Mouse (Mus musculus): ENCODE data around the gene Hcn3.
A peak's percentile ranks its signal among the peaks of the same experiment; 100 is the strongest.
"Not testable (repeated sequence)": the region's sequence is repeated elsewhere in the genome, so short reads cannot be mapped to it uniquely, and the experiment has no call there.

The Hcn3 gene

DNA sequence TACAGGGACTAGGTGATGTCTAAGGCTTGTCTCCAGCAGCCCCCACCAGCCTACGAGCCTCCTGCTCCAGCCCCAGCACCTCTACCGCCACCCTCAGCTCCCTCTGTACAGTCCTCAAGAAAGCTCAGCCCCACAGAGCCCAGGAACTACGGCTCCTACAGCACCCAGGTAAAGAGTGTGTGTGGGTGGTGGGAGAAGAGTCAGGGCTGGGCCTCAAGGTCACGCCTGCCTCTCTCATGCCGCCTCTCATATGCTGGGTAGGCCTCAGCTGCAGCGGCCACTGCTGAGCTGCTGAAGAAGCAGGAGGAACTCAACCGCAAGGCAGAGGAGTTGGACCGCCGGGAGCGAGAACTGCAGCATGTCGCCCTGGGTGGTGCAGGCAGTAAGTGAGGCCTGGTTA, 19.1 kb upstream of the Hcn3 start:
- no peak for DNase-seq

DNA sequence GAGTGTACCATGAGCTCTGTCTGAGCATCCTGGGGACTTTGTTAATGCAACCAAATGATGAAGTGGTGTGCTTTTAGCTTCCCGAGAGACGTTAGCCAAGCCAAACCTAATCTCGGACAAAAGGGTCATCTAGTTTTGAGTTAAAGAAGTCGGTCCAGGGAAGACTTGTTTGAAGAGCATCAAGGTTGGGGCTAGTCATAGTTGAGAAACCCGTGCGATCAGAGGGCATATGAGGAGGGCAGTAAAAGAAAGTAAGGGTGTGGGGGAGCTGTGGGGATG, 18.1 kb upstream of the Hcn3 start:
- DNase-seq, result no peak

DNA sequence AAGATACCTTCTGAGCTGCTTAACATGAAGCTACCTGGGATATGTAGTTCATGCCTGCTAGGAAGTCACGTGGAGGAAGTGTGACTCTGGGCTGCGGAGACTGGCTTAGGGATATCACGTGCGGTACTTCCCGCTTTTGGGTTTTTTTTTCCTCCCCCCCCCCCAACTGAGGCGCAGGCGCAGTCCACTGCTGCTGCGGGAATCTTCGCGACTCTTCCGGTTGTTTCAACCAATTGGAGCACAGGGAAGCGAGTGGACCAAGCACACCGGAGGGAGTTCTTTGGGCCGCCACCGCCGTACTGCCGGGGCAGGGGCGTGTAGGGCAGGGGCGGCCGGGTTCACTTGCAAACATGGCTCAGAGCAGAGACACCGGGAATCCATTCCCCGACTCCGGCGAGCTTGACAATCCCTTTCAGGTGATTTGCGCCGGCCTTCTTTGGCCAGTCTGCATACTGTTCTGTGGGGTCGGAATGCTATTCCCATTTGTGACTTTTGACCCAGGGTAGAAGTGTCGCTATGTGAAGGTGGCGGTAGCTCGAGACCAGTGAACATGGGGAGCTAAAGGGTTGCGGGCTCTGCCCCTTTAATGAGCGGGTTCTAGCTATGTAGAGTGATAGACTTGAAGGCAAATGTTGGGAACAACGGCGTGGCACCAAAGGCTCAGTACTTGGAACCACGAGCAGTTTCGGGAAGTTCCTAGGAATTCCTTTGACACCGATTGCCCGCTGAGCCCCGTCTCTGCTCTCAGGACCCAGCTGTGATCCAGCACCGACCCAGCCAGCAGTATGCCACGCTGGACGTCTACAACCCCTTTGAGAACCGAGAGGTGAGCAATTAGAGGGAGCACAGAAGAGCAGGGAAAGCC, 17.5 kb upstream of the Hcn3 start, which contains the start of gene Scamp3:
Gene Scamp3, plus strand, starts transcription at position 232 of the 865 bp plus-strand sequence.
- DNase-seq, result peak; percentile 95

DNA sequence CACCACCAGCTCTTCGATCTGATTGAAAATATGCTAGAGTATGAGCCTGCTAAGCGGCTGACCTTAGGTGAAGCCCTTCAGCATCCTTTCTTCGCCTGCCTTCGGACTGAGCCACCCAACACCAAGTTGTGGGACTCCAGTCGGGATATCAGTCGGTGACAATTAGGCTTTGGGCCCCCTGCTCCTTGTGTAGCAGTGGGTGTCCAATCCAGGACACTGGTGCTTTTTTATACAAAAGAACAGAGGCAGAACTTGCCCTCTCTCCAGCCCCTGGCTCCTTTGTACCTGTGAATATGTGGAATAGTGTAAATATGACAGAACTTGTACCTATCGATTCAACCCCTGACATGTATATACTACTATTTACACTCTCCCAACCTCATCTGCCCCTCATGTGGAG, 16.4 kb upstream of the Hcn3 start:
- DNase-seq, result no peak

DNA sequence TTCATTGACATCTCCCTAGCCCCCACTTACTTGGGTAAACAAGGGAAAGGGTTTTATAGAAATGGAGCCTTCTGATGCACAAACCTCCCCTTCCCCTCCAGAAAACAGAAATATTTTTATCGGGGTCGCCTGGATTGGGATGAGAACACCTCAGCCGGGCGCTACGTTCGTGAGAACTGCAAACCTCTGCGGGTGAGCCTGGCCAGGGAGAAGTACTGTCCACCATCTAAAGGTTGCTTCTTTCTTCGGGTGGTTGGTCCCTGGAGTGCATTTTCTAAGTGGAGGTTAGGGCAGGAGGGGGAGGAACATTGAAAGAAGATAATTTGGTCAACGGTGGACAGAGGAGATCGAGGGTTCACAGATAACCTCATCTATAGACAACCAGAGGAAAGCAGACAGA, 15.5 kb upstream of the Hcn3 start:
- no peak for DNase-seq

DNA sequence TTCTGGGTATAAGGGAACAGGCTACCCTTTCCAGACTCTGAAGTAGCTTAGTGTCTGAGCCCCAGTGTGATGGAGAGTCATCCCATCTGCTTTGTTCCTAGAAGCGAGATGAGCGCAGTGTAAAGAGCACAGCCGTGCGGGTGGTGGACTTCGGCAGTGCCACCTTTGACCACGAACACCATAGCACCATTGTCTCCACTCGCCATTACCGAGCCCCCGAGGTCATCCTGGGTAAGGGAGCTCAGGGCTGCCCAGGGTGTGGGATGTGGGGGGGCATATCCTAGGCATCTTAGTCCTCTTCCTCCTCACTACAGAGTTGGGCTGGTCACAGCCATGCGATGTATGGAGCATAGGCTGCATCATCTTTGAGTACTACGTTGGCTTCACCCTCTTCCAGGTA, 14.8 kb upstream of the Hcn3 start:
- no peak for DNase-seq

DNA sequence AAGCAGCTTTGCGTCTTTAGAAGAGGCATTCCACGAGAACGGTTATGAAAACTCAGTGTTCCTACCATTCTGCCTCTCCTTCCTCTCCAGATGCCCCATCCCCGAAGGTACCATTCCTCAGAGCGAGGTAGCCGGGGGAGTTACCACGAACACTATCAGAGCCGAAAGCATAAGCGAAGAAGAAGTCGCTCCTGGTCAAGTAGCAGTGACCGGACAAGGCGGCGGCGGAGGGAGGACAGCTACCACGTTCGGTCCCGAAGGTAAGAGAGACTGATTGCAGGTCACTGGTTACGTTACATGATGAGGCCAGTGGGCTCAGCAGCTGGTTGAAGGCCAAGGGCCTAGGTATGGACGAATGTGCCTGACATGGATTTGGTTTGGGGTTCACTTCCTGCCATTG, 6.9 kb upstream of the Hcn3 start:
- no peak for DNase-seq

DNA sequence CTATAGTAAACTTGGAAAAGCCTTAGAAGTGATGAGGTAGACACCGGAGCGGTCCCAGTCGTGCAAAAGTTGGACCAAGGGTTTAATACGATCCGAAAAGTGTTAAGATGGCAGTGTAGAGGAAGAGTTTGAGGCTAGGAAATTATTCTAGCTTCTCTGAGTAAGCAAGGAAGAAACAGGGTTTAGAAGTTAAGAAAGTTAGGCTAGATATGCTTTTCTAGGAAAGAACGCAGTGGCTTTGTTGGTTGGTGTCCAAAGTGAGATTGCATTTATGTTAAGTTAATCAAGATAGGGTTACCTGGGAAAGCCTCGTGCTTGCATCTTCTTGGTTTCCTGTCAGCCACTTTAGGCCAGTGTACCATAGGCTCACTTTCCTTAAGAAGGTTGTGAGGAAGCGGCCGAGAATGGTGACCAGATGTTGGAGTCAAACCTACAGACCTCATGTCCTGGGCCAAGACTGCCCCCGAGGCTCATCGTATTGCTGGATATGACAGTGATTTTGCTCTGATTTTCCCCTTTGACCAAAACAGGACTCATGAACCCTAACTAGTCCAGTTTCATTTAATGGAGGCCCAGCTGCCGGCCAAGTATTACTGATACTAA, 5.4 kb upstream of the Hcn3 start:
- no peak for DNase-seq

DNA sequence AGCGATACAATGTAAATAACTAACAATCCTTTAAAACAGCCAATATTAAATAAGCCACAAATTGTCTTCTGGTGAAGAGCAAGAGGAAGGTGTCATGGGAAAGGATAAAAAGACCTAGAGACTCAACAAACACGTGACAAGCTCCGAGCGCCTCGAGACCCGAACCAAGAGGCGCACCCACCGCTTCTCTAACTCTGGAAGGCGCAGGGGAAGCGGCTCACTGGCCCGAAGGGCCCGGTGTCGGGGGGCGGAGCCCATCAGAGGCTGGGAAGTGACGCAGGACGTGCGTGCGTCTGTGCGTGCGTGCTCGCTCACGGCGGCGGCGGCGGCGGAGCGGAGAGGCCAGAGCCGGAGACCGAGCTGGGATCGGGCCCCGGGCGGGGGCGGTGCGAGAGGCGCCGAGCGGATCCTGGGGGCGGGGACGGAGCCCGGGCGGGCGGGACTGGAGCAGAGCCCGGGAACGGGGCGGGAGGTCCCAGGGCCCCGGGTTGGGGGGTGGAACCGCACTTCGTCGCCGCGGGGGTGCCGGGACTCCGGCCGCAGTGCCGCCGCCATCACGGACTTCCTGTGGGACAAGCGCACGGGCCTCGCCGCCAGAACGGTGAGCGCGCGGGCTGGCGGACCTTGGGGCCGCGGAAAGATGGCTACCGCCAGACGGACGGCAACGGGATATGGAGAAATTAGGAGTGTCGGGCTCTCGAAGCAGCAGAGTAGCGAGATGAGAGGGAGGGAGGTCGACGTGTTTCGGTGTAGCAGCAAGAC, 4.7 kb upstream of the Hcn3 start, which contains the start of gene Clk2:
Gene Clk2, plus strand, starts transcription at position 290 of the 762 bp plus-strand sequence.
- peak; percentile 94 for DNase-seq

DNA sequence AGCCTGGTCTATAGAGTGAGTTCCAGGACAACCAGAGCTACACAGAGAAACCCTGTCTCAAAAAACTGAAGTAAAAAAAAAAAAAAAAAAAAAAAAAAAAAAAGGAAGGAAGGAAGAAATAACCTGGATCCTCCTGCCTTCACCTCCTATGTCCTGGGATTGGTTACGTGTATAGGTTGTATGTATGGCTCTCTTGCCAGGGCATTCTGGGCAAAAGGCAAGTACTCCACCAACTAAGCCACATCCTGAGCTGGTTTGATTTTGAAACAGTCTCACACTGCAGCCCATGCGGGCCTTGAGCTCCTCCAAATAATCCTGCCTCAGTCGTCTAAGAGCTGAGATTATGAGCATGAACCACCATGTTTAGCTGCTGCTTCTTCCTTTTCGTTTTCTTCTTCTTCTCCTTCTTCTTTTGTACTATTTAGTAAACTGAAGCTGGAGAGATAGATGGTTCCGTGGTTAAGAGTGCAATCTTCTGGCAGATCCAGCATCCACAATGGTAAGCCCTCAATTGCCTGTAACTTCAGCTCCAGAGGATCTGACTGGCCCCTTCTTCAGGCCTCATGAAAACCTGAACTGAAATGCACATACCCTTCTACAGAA, 3.7 kb upstream of the Hcn3 start:
- DNase-seq, result no peak

DNA sequence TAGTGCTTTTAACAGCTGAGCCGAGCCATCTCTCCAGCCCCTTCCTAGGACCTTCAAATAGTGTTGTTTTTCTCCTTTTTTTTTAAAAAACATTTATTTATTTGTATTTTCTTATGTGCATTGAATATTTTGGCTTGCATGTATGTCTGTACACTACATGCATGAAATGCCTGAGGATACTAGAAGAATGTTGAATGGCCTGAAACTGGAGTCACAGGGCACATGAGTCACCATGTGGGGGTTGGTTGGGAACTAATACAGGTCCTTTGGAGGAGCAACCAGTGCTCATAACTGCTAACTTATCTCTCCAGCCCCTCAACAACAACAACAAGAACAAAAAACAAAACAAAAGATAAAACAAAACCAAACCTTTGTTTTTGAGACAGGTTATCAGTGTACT, 3.1 kb upstream of the Hcn3 start:
- DNase-seq, result no peak

DNA sequence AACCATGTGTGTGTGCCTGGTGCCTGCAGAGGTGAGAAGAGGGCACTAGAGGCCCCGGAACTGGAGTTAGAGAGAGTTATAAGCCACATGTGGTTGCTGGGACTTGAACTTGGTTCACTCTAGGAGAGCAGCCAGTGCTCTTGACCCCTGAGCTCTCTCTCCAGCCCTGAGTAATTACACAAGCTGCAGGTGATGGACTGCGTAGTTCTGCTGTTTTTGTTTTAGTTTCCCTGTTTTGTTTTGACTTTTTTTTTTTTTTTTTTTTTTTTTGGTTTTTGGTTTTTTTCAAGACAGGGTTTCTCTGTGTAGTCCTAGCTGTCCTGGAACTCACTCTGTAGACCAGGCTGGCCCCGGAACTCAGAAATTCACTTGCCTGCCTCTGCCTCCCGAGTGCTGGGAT, 1.8 kb upstream of the Hcn3 start:
- DNase-seq, result no peak

DNA sequence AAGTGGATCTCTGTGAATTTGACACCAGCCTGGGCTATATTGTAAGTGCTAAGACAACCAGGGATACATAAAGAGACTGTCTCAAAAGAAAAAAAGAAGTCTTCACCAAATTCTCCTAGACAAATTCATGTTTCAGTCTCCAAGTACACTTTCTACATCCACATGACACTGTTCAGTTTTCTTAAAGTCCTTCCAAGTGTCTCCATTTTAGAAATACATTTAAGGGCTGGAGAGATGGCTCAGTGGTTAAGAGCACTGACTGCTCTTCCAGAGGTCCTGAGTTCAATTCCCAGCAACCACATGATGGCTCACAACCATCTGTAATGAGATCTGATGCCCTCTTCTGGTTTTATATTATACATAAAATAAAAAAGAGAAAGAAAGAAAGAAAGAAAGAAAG, 1.2 kb upstream of the Hcn3 start:
- DNase-seq, result not testable (repeated sequence)

DNA sequence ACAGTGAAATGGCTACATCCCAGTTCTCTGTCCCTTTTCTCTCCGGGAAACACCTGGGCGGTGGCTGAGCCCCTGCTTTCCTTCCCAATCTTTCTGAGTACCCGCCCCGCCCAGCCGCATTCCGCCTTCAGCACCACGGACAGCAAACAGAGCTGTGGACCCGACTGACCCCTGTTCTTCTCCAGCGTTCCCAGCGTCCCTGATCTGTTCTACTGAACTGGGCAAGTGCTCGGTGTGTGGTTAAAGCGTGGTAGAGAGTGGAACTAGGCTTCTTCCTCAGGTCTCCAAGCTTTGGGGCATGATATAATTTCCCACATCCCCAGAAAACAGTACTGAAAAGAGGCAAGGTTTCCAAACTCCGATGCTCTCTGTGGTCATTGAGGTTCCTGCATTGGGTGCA, 785 bp downstream of the Hcn3 start:
- DNase-seq, result no peak

DNA sequence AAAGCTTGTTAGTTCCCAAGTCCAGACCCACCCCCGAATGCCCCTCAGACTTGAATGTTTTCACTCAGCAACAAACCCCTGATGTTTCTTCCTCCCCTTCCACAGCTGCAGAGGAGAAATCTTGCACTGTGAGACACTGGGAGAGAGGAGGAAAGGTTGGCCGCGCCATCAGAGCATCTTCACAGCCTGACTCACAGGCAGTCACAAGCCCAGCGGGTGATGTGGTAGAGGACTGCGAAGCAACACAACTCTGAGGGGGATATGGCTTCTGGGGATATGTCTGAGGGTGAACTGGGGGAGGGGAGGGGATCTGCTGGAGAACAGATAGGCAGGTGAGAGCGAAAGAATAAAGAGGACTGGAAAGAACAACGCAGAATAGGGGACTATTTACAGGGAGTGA, 1.3 kb downstream of the Hcn3 start:
- DNase-seq, result no peak

DNA sequence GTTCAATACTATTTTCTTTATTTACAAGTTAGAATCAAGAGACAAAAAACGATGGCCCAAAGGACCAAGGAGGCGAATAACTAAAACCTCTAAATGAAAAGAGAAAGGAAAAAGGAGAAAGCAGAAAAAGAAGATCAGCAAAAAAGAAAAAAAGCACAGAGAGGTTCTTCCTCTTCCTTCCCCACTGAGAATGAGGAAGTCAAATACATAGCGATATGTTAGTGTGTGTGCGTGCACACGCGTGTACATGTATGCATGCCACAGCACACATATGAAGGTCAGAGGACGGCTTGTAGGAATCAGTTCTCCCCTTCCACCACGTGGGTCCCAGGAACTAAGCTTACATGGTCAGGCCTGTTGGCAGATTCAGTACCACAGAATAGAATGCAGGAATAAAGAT, 3.0 kb downstream of the Hcn3 start:
- no peak for DNase-seq

DNA sequence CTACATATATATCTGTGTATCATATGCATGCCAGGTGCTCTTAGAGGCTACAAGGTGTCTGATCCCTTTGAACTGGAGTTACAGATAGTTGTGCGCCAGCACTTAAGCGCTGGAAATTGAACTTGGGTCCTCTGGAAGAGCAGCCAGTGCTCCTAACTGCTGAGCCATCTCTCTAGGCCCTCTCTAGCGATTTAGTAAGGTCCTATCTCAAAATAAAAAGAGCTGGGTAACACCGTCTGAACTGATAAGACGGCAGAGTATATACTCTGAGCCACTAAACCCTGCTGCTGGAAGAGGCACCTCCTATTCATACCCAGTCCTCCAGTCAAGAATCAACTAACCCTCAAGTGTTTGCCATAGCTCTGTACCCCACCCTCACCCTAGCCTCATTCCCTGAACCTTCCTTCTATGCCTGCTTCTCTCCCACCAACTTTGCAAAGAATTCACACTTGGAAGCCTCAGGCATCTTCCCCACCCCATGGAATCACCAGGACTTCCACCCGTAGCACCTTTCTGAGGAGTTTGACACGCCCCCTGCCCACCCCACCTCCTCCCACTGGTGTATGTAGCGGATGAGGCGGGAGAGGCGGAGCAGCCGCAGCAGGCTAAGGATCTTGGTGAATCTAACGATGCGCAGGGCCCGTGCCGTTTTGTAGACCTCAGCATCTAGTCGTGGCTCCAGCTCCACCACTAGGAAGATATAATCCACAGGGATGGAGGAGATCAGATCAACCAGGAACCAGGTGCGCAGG, 7.7 kb downstream of the Hcn3 start:
- no peak for DNase-seq

DNA sequence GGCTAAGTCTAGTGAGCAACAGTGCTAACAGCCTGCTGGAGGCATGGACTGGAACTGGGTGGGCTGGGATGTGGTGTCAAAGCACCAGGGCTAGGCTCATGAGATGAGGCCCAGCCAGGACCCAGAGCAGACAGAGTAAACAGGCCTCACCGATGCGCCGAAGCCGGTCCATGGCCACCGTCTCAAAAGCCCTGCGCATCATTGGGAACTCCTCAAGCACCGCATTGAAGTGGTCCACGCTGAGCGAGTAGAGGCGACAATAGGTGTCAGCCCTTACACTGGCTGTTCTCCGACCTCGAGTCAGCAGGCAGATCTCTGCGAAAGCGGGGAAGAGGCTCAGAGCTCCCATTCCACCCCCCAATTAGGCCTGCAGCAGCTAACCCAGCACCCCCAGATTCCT, 11.4 kb downstream of the Hcn3 start:
- DNase-seq, result no peak

DNA sequence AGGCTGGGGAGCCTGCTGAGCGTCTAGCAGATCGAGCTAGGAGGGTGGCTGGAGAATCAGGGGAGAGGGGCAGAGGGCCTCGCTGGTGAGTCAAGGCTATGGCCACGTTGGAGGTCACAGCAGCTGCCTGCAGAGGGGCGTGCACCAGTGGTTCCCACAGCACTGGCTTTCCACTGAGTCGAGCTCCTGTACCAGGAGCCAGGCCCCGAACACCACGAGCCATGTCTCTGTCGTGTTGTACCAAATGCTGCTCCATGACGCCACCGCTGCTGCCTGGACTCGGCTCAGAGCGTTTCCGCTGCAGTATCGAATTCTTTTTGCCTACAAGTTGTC, 12.1 kb downstream of the Hcn3 start:
- DNase-seq, result no peak

DNA sequence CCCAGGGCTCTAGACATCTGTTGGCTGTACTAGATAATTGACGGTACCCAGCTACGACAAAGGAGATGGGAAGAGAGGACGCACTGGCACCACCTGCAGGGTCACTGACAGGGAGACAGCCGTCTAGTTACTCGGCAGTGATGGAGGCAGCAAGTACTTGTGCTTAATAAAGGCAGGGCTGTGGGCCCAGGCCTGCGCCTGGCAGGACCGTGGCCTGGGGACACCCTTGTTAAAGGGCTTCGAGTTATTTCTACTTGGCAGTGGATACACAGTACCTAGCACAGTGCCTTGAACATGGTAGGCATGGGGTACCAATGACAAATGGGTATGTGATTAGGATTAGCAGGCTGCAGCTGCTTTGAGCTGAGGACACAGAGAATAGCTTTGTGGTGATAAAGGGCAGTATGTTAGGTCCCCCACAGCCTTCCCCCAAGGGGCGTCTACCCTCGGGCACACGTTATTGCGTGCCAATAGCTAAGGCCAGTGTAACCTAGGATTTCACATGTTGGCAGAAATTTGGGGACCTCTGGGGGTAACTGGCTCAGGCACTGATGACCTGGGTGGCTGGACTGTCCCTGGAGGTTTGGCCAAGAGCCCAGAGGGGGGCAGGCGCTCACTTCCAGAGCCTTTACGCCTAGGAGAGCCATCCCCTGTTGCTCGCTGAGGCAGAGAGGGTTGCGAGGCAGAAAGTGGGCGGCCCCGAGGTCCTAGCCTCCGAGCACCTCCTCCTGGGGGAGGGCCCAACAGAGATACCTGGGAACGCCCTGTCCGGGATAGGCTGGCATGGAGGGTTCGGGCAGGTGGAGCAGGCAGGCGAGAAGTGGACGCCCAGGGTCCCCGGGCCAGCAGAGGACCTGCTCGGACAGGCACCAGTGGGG, 12.7 kb downstream of the Hcn3 start:
- DNase-seq, result peak; percentile 72

DNA sequence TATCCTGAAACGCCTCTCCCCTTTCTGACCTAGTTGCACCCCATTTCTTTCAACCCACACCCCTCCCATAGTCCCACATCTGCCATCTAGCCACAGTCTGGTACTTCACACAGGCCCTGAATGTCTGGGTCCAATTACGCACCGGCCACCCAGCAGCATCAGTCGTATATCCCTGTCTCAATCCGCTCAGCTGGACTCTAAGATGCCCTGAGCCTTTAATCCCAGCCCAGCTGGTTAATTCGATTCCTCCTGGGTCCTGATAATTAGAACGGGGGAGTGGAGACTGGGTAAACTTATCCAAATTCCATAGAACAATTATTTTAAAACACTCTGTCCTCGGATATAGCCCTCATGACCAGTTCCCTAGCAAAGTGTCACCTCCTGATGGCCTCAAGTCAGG, 14.4 kb downstream of the Hcn3 start:
- no peak for DNase-seq

DNA sequence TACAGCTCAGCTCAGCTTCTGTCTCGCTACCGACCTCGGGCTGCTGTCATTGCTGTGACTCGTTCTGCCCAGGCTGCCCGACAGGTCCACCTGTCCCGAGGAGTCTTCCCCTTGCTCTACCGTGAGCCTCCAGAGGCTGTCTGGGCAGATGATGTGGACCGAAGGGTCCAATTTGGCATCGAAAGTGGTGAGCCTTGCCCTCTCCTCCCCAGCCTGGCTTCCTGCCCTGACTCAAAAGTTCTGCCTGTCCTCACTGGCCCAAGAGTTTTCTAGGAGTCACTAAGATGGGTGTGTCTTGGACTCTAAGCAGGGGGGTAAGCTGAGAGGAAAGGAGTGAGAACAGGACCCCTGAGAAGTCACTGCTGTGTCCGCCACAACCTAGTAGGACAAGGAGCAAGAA, 15.2 kb downstream of the Hcn3 start:
- peak; percentile 58 for DNase-seq
